Mouse (Mus musculus) embryonic facial prominence, embryonic 12.5 days (tissue): ENCODE results near the gene Hist2h3c1. TPM values are rescaled to one million over a fixed set of nuclear protein-coding genes. Genes with fewer than 3 reads are reported as not detected.

Experiments used
- ATAC-seq: fragments of 200-750 bp; cut with Nextera tagmentation; 2 replicates; pipeline ENCODE4 v1.8.0; 2017; ENCODE audit not compliant: insufficient number of reproducible peaks, insufficient read depth, low FRiP score, low TSS enrichment
- H3K27ac ChIP-seq: fragments of 300-500 bp; sonication (generic); 2 replicates; pipeline ENCODE4 v1.5.1; 2016; ENCODE audit warnings: mild to moderate bottlenecking
- H3K27me3 ChIP-seq: fragments of 300-500 bp; sonication (generic); 2 replicates; pipeline ENCODE4 v1.6.1; 2016; ENCODE audit warnings: mild to moderate bottlenecking, moderate library complexity
- H3K36me3 ChIP-seq: fragments of 300-500 bp; sonication (generic); 2 replicates; pipeline ENCODE4 v1.6.1; 2016; ENCODE audit warnings: mild to moderate bottlenecking
- H3K4me1 ChIP-seq: fragments of 300-500 bp; sonication (generic); 2 replicates; pipeline ENCODE4 v1.6.1; 2016
- H3K4me2 ChIP-seq: fragments of 300-500 bp; sonication (generic); replicated peaks from 2 replicates; pipeline ENCODE4 v1.6.1; 2016; ENCODE audit warnings: mild to moderate bottlenecking, moderate library complexity
- H3K4me3 ChIP-seq: fragments of 300-500 bp; sonication (generic); 2 replicates; pipeline ENCODE4 v1.5.1; 2016; ENCODE audit warnings: mild to moderate bottlenecking
- H3K9ac ChIP-seq: fragments of 300-500 bp; sonication (generic); 2 replicates; pipeline ENCODE4 v1.6.1; 2016; ENCODE audit warnings: mild to moderate bottlenecking, moderate library complexity
- H3K9me3 ChIP-seq: fragments of 300-500 bp; sonication (generic); 2 replicates; pipeline ENCODE4 v1.6.1; 2016; ENCODE audit warnings: mild to moderate bottlenecking, moderate library complexity
- WGBS: fragments of 180-500 bp; shearing (Covaris S2); methylation state at CpG from one replicate; pipeline ENCODE4 v1.1.7; 2016; 5-methylcytosine and 5-hydroxymethylcytosine counted together
- polyA plus RNA-seq: library from polyadenylated mRNA; unstranded; fragments of >200 nt; fragmentation: Nextera tagmentation; extraction: Ambion mirVana; gene quantifications from 2 replicates; pipeline ENCODE4 v1.2.1, GENCODE M21; 2016

The Hist2h3c1 gene
- polyA plus RNA-seq, 1 experiment from 2014 or later, result 0.83 TPM

DNA sequence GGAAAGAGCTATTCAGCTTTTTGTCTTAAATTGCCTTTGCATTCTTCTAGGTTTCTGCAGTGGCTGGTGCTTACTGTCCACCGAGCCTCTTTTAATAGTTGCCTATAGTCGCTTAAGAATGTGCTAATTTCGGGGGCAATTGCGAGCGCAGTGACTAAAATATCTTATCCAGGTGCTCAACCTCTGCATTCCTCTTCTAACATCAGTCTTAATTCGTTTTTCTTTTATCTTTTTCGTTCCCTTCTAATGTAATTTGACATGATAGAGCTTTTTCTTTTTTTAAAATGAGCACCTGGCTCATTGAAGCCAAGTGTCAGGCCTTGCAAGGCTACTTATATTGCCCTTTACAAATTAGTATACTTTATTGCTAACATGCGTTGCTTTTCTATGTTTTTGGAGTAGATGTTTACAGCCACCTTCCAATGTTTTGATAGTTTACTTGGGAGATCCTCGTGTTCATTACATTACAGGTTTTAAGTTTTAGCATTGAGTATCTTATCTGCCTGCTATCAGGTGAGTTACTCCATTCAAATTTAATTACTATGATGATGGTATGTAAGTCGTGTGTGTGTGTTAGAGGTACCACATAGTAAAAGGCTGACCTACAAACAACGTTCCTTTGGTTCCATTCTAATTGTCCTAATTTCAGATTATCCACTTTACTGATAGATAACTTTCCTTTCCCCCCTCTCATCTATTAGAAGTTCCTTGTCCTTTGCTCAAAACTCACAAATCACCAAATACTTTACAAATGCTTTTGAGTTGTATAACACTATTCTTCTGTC lies 1.1 kb downstream of the Hist2h3c1 start:
- no peak for ATAC-seq
- peak overlapping the region; percentile 70 for H3K27ac ChIP-seq
- peaks cover 27% of the 10 kb centered on the region for H3K4me1 ChIP-seq
- 2% methylated on average over 11 of the region's 11 CpGs for WGBS
- H3K4me2 ChIP-seq, result peak overlapping the region; percentile 50
- no peaks in the 10 kb centered on the region for H3K36me3 ChIP-seq
- H3K9me3 ChIP-seq, result no peaks in the 10 kb centered on the region
- H3K4me3 ChIP-seq, result peak overlapping the region; percentile 39
- peak overlapping the region; percentile 52 for H3K9ac ChIP-seq
- no peaks in the 10 kb centered on the region for H3K27me3 ChIP-seq

DNA sequence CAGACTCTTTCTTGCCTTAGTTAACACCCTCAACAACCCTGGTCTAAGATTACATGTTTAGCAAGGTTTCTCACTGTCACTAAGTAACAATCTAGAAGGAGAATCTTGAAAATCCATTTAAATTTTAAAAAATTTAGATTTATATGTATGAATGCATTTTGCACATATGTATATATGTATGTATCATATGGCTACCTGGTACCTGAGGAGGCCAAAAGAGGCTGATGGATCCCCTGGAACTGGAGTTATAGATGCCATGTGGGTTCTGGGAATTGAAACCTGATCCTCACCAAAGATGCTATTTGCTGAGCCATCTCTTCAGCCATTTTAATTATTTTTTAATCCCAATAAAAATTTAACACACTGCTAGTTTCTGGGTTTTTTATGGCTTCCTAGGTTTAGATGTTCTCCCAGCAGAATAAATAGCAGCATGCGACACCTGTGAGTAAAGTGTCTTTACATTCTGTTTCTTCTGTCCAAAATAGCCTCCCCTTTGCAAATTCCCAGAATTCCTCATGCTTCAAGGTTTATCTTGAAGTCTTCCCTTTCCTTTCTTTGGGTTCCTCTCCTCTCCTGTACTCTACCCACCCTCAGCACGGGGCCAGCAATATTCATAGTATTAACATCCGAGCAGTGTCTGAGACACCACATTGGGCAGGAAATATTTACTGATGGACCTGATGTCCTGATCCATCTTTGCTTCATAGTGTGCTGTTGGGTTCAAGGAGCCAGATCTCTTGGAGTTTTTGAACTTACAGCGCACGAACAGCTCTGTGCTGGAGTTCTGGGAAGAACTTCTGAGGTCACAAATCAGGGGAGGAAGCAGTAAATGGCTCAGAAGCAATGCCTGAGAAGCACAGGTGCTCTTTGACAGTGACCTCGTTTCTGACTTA lies 1.9 kb downstream of the Hist2h3c1 start:
- H3K27me3 ChIP-seq, result no peaks in the 10 kb centered on the region
- H3K4me3 ChIP-seq, result peak overlapping the region; percentile 39
- no peaks in the 10 kb centered on the region for H3K36me3 ChIP-seq
- no peaks in the 10 kb centered on the region for H3K9me3 ChIP-seq
- H3K4me2 ChIP-seq, result peak overlapping the region; percentile 50
- peaks cover 27% of the 10 kb centered on the region for H3K4me1 ChIP-seq
- WGBS, result 54% methylated on average over 6 of the region's 6 CpGs
- peak overlapping the region; percentile 70 for H3K27ac ChIP-seq
- peak overlapping the region; percentile 52 for H3K9ac ChIP-seq
- ATAC-seq, result no peak

DNA sequence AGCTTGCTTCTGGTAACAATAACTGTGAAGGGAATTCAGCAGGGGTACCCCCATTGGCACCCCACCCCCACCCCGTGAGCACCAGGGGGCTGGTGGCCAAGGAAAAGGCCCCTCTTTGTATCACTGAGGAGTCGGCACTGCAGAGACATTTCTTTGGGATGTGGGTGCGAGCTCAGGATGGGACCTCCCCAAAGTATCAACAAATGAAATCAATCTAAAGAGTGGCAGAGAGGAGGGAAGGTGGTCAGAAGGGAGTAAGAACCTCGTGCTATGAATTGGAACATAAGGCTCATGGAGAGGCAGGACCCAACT lies 2.5 kb downstream of the Hist2h3c1 start:
- Histone ChIP-seq H3K9me3 (no peaks in the 10 kb centered on the region), H3K27me3 (no peaks in the 10 kb centered on the region), H3K4me1 (peaks cover 24% of the 10 kb centered on the region), H3K27ac (0 out of 2 replicates have a peak overlapping the region, but pooled peaks have one; percentile 63), H3K9ac (0 out of 2 replicates have a peak overlapping the region, but pooled peaks have one; percentile 15), H3K36me3 (no peaks in the 10 kb centered on the region), H3K4me3 (peak overlapping the region; percentile 39; the same call in 1 of the 2 replicates), H3K4me2 (peak overlapping the region; percentile 50)
- 55% methylated on average over 4 of the region's 4 CpGs for WGBS
- no peak for ATAC-seq

DNA sequence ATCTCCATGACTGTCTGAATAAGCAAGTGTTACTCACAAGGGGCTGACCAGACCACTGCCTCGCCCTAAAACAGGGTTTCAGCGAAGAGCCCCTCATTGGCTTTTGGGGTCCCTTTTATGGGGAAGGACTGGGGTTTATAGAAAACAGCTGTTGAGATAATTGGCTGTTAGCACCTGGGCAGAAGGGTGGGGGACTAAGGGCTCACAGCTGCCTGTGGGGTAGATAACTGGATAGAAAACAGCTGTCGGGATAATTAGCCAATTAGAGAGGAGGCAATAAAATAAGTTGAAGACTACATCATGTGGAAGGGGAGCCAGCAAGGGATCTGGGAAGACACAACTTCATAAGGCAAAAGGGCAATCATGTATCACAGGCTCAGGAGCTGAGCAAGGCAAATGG lies 4.4 kb downstream of the Hist2h3c1 start:
- peaks cover 16% of the 10 kb centered on the region for H3K4me1 ChIP-seq
- 55% methylated on average over 3 of the region's 3 CpGs for WGBS
- no peak for ATAC-seq
- H3K27ac ChIP-seq, result no peak overlapping the region
- H3K9me3 ChIP-seq, result no peaks in the 10 kb centered on the region
- H3K27me3 ChIP-seq, result no peaks in the 10 kb centered on the region
- no peaks in the 10 kb centered on the region for H3K36me3 ChIP-seq
- H3K4me3 ChIP-seq, result no peak overlapping the region
- H3K4me2 ChIP-seq, result no peak overlapping the region
- H3K9ac ChIP-seq, result no peak overlapping the region

DNA sequence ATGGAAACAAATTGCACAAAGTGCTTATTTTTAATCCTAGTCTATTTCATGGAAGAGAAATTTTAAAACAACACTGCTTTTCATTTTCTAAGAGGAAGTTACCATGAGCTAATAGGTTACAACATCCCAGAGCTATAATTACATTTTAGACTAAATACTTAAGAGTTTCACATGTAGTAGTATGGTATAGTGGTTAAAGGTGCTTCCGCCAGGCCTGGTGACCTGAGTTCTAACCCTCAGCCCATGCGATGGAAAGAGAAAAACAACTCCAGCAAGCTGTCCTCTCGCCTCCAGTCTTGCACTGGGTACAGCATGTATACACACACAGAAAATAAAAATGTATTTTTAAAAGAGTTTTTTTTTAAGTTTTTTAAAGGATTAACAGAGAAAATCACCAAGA lies 5.3 kb downstream of the Hist2h3c1 start:
- no peaks in the 10 kb centered on the region for H3K9me3 ChIP-seq
- no peak overlapping the region for H3K27ac ChIP-seq
- ATAC-seq, result no peak
- no peak overlapping the region for H3K4me2 ChIP-seq
- WGBS, result 92% methylated on average over 3 of the region's 3 CpGs
- peaks cover 16% of the 10 kb centered on the region for H3K4me1 ChIP-seq
- no peak overlapping the region for H3K9ac ChIP-seq
- no peaks in the 10 kb centered on the region for H3K27me3 ChIP-seq
- H3K36me3 ChIP-seq, result no peaks in the 10 kb centered on the region
- no peak overlapping the region for H3K4me3 ChIP-seq

DNA sequence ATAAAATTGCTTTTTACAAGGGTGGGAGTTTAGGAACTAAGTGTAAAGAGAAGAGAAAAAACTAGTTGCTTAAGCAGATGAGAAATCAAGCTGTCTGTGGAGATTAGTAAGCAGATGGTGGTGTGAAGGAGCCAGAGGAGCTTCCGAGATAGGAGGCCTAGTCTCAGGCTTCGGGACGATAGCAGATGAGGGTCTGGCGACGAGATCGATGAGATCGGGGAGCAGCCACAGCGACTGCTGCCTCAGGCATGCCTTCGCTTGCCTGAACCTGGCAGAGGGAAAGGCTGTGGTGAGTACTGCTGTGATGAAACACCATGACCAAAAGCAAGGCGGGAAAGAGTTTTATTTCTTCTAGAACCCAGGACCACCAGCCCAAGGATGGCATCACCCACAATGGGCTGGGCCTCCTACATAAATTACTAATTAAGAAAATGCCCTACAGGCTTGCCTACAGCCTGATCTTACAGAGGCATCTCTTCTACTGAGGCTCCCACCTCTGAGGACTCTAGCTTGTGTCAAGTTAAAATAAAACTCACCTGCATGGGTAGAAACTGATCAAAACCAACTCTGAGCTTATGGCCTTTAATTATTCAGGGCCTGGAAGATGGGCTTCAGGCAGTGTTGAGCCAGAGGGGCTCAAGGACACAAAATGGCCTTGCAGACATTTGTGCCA lies 8.3 kb downstream of the Hist2h3c1 start:
- no peaks in the 10 kb centered on the region for H3K27me3 ChIP-seq
- WGBS, result 51% methylated on average over 10 of the region's 10 CpGs
- H3K4me3 ChIP-seq, result no peak overlapping the region
- H3K9me3 ChIP-seq, result no peaks in the 10 kb centered on the region
- no peak overlapping the region for H3K27ac ChIP-seq
- H3K4me2 ChIP-seq, result no peak overlapping the region; the same call in 1 of the 2 replicates
- no peak overlapping the region for H3K9ac ChIP-seq
- H3K4me1 ChIP-seq, result no peaks in the 10 kb centered on the region
- ATAC-seq, result no peak
- no peaks in the 10 kb centered on the region for H3K36me3 ChIP-seq

DNA sequence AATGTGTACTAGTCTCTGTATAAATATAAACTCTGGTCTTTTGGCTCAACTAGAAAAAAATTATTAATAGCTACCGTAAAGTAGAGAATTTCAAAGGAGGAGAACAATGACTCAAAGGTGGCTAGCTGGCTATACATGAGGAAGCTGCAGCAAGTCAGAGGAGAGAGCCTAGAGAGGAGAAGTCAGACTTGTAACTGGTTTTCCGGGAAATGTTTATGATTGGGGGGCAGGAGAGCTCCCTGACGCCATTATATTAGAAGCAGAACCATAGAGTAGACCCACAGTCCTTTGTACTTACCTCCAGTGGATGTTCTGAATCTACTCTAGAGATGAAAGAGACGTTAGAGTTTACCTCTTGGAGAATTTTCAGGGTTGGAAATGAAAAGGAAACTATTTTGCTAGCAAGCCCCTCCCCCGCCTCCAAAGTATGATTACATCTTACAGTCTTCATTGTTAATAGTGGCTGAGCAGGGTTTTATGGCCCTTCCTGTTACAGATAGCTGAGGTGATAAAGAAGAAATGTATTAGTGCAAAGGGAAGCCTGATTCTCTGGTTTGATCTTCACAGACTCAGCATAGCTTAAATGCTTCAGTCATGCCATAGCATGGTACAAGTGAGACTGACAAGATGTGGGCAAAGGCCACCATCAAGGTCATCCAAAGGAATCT lies 9.6 kb downstream of the Hist2h3c1 start:
- no peaks in the 10 kb centered on the region for H3K9me3 ChIP-seq
- no peak for ATAC-seq
- H3K9ac ChIP-seq, result no peak overlapping the region
- 75% methylated on average over 5 of the region's 5 CpGs for WGBS
- no peaks in the 10 kb centered on the region for H3K4me1 ChIP-seq
- H3K27me3 ChIP-seq, result no peaks in the 10 kb centered on the region
- H3K27ac ChIP-seq, result no peak overlapping the region
- H3K4me3 ChIP-seq, result no peak overlapping the region
- no peak overlapping the region for H3K4me2 ChIP-seq
- H3K36me3 ChIP-seq, result no peaks in the 10 kb centered on the region

DNA sequence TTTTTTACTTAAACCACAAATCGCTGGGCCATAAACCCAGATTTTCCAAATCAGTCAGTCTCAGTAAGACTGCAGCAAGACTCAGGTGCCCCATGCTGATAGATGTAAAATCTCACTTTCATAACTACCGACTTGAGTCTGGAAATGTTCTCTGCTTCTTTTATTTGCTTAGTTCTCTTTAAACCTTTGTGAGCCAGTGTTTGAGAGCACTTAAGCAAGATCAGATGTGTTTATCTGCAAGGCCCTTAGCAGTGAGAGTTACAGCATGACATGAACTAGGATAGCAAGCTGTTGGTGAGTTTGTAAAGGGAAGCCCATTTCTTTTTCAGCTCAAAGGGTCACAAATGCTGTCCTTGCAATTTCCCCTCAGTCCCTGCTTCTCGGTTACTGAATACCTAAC lies 10.7 kb downstream of the Hist2h3c1 start:
- H3K4me1 ChIP-seq, result peaks cover 6% of the 10 kb centered on the region; the same call in 1 of the 2 replicates
- no peak overlapping the region for H3K27ac ChIP-seq
- WGBS, result 60% methylated on average over 3 of the region's 3 CpGs

DNA sequence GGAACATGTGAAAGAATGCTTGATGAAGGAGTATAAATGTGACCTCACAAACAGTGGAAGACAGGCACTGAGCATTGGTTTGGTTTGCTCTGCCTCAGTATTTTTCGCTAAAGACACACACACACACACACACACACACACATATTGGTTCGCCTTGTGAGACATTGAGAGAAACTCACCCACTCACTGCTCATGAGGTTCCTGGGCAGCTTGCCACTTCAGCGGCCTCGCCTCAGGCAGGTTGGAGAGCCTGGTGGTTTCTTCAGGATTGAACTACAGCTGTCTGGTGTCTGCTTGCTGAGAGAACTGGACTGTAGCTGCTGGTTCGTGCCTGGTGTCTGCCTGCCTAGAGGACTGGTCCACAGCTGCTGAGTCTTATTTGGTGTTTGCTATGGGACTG lies 13.7 kb downstream of the Hist2h3c1 start:
- H3K4me1 ChIP-seq, result peaks cover 17% of the 10 kb centered on the region; the same call in 1 of the 2 replicates
- no peak overlapping the region for H3K4me3 ChIP-seq
- no peak for ATAC-seq
- no peaks in the 10 kb centered on the region for H3K36me3 ChIP-seq
- H3K27me3 ChIP-seq, result no peaks in the 10 kb centered on the region
- WGBS, result 91% methylated on average over 5 of the region's 5 CpGs
- H3K9me3 ChIP-seq, result no peaks in the 10 kb centered on the region
- no peak overlapping the region for H3K9ac ChIP-seq
- H3K4me2 ChIP-seq, result no peak overlapping the region
- H3K27ac ChIP-seq, result no peak overlapping the region

More for the DNA sequence above, 10.7 kb downstream of the Hist2h3c1 start:
- H3K36me3 ChIP-seq, result no peaks in the 10 kb centered on the region
- H3K9me3 ChIP-seq, result no peaks in the 10 kb centered on the region
- H3K9ac ChIP-seq, result no peak overlapping the region
- ATAC-seq, result no peak
- H3K4me2 ChIP-seq, result no peak overlapping the region
- H3K4me3 ChIP-seq, result no peak overlapping the region
- H3K27me3 ChIP-seq, result no peaks in the 10 kb centered on the region

DNA sequence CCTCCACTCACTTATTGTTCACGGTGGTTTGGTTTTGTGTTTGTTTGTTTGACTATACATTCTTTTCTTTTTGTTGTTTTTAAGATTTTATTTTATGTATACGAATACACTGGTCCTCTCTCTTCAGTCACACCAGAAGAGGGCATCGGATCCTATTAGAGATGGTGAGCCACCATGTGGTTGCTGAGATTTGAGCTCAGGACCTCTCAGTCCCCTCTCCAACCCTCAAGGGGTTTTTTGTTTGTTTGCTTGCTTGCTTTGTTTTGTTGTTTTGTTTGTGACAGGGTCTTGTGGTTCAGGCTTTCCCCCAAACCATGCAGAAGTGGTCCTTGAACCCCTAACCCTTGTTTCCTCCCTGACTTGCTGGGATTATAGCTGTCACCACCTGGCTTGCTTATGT lies 15.1 kb downstream of the Hist2h3c1 start:
- H3K4me3 ChIP-seq, result peak overlapping the region; percentile 58
- H3K4me2 ChIP-seq, result peak overlapping the region; percentile 88
- H3K9me3 ChIP-seq, result no peaks in the 10 kb centered on the region
- no peak for ATAC-seq
- no peaks in the 10 kb centered on the region for H3K27me3 ChIP-seq
- WGBS, result 54% methylated on average over 3 of the region's 3 CpGs
- peak overlapping the region; percentile 99 for H3K27ac ChIP-seq
- peaks cover 17% of the 10 kb centered on the region; the same call in 1 of the 2 replicates for H3K4me1 ChIP-seq
- H3K36me3 ChIP-seq, result no peaks in the 10 kb centered on the region
- peak overlapping the region; percentile 85; the same call in 1 of the 2 replicates for H3K9ac ChIP-seq
